Mouse (Mus musculus): ENCODE results near the gene Plin4. TPM values are rescaled to one million over a fixed set of nuclear protein-coding genes. Genes with fewer than 3 reads are reported as not detected.

Plin4 gene
- 0.11 TPM in 2 replicates for polyA plus RNA-seq (2015; fragmentation: Nextera tagmentation; extraction: Ambion mirVana)

GRCm38 (mm10) chr17:56109219-56110051, at the start of gene Plin4:
Gene Plin4 (minus strand): TSS chr17:56109803.
- no peak for ATAC-seq (replicated peaks)
- no peak within 1 kb of the TSS for H3K4me3 ChIP-seq
- H3K27ac ChIP-seq (replicated peaks): no peak within 1 kb of the TSS
- no peak within 1 kb of the TSS for H3K9ac ChIP-seq (replicated peaks)
- 63% methylated on average over 10 of the region's 10 CpGs for WGBS
- no peaks in the 10 kb centered on the region for H3K27me3 ChIP-seq
- H3K4me1 ChIP-seq: no peaks in the 10 kb centered on the region
- H3K9me3 ChIP-seq: no peaks in the 10 kb centered on the region
- no peak within 1 kb of the TSS for H3K4me2 ChIP-seq (replicated peaks)
- H3K36me3 ChIP-seq: no peaks in the 10 kb centered on the region

- H3K9ac ChIP-seq (replicated peaks): no peak overlapping the region
- H3K27me3 ChIP-seq: peaks cover 26% of the 10 kb centered on the region
- WGBS: 26% methylated on average over 9 of the region's 9 CpGs
These were observed 44.0 kb upstream of the Plin4 start for GRCm38 (mm10) chr17:56153643-56154042.

GRCm38 (mm10) chr17:56149897-56150296, 40.3 kb upstream of the Plin4 start:
- no peak overlapping the region for H3K27ac ChIP-seq (replicated peaks)
- no peak overlapping the region for H3K4me3 ChIP-seq
- no peaks in the 10 kb centered on the region for H3K9me3 ChIP-seq
- H3K4me1 ChIP-seq: peaks cover 17% of the 10 kb centered on the region
- no peak overlapping the region for H3K4me2 ChIP-seq (replicated peaks)
- H3K36me3 ChIP-seq: no peaks in the 10 kb centered on the region
- WGBS: 46% methylated on average over 2 of the region's 2 CpGs
- no peak overlapping the region for H3K9ac ChIP-seq (replicated peaks)
- H3K27me3 ChIP-seq: peaks cover 37% of the 10 kb centered on the region
- no peak for ATAC-seq (replicated peaks)

More at GRCm38 (mm10) chr17:56153643-56154042, 44.0 kb upstream of the Plin4 start:
- Histone ChIP-seq H3K36me3 (no peaks in the 10 kb centered on the region), H3K27ac (replicated peaks) (no peak overlapping the region), H3K9me3 (no peaks in the 10 kb centered on the region), H3K4me1 (peaks cover 15% of the 10 kb centered on the region), H3K4me3 (no peak overlapping the region), H3K4me2 (replicated peaks) (no peak overlapping the region)
- ATAC-seq (replicated peaks): no peak

- peak; percentile 29; the same call in 1 of the 2 replicates for ATAC-seq (replicated peaks)
- H3K4me2 ChIP-seq (replicated peaks): peak overlapping the region; percentile 41
- H3K36me3 ChIP-seq: no peaks in the 10 kb centered on the region
- H3K27me3 ChIP-seq: peaks cover 37% of the 10 kb centered on the region
- peak overlapping the region; percentile 25 for H3K4me3 ChIP-seq
- WGBS: under 1% methylated on average over 30 of the region's 30 CpGs
- peak overlapping the region; percentile 49 for H3K9ac ChIP-seq (replicated peaks)
- no peak overlapping the region for H3K27ac ChIP-seq (replicated peaks)
- no peaks in the 10 kb centered on the region for H3K9me3 ChIP-seq
- H3K4me1 ChIP-seq: peaks cover 17% of the 10 kb centered on the region
These were observed 39.4 kb upstream of the Plin4 start for GRCm38 (mm10) chr17:56148790-56149618.

- ATAC-seq (replicated peaks): no peak
- Histone ChIP-seq H3K9me3 (no peaks in the 10 kb centered on the region), H3K4me2 (replicated peaks) (peak overlapping the region; percentile 41), H3K27ac (replicated peaks) (no peak overlapping the region), H3K9ac (replicated peaks) (no peak overlapping the region), H3K4me1 (peaks cover 12% of the 10 kb centered on the region), H3K27me3 (peaks cover 37% of the 10 kb centered on the region), H3K36me3 (no peaks in the 10 kb centered on the region), H3K4me3 (peak overlapping the region; percentile 25)
- WGBS: 19% methylated on average over 9 of the region's 9 CpGs
These were observed 38.7 kb upstream of the Plin4 start for GRCm38 (mm10) chr17:56148280-56148679.

- Histone ChIP-seq H3K4me2 (replicated peaks) (no peak overlapping the region), H3K4me3 (no peak overlapping the region), H3K4me1 (peaks cover 14% of the 10 kb centered on the region), H3K9me3 (no peaks in the 10 kb centered on the region), H3K9ac (replicated peaks) (no peak overlapping the region), H3K36me3 (no peaks in the 10 kb centered on the region), H3K27ac (replicated peaks) (no peak overlapping the region), H3K27me3 (peaks cover 39% of the 10 kb centered on the region)
- 76% methylated on average over 12 of the region's 12 CpGs for WGBS
- no peak for ATAC-seq (replicated peaks)
These were observed 37.8 kb upstream of the Plin4 start for GRCm38 (mm10) chr17:56147420-56147819.

- Histone ChIP-seq H3K4me2 (replicated peaks) (no peak overlapping the region), H3K27me3 (peaks cover 45% of the 10 kb centered on the region), H3K4me1 (peaks cover 27% of the 10 kb centered on the region), H3K9me3 (no peaks in the 10 kb centered on the region), H3K27ac (replicated peaks) (no peak overlapping the region), H3K4me3 (no peak overlapping the region), H3K9ac (replicated peaks) (no peak overlapping the region), H3K36me3 (no peaks in the 10 kb centered on the region)
- no peak for ATAC-seq (replicated peaks)
- WGBS: 25% methylated on average over 9 of the region's 9 CpGs
These were observed 36.5 kb upstream of the Plin4 start for GRCm38 (mm10) chr17:56146131-56146530.

- Histone ChIP-seq H3K9me3 (no peaks in the 10 kb centered on the region), H3K4me3 (no peak overlapping the region), H3K27ac (replicated peaks) (no peak overlapping the region), H3K36me3 (no peaks in the 10 kb centered on the region), H3K4me2 (replicated peaks) (no peak overlapping the region), H3K27me3 (peaks cover 37% of the 10 kb centered on the region), H3K4me1 (peaks cover 32% of the 10 kb centered on the region), H3K9ac (replicated peaks) (no peak overlapping the region)
- WGBS: 73% methylated on average over 9 of the region's 9 CpGs
- ATAC-seq (replicated peaks): no peak
These were observed 34.9 kb upstream of the Plin4 start for GRCm38 (mm10) chr17:56144546-56144945.

GRCm38 (mm10) chr17:56141702-56142605, 32.4 kb upstream of the Plin4 start:
- H3K9ac ChIP-seq (replicated peaks): peak overlapping the region; percentile 43
- peaks cover 18% of the 10 kb centered on the region; the same call in 1 of the 2 replicates for H3K27me3 ChIP-seq
- peak; percentile 36 for ATAC-seq (replicated peaks)
- H3K4me1 ChIP-seq: peaks cover 38% of the 10 kb centered on the region
- H3K36me3 ChIP-seq: no peaks in the 10 kb centered on the region
- no peaks in the 10 kb centered on the region for H3K9me3 ChIP-seq
- H3K4me3 ChIP-seq: peak overlapping the region; percentile 51
- 1% methylated on average over 36 of the region's 47 CpGs for WGBS
- 0 out of 2 replicates have a peak overlapping the region, but pooled peaks have one; percentile 2 for H3K27ac ChIP-seq (replicated peaks)
- H3K4me2 ChIP-seq (replicated peaks): peak overlapping the region; percentile 64

- Histone ChIP-seq H3K4me3 (peak within 1 kb of the TSS; percentile 84), H3K9ac (replicated peaks) (peak within 1 kb of the TSS; percentile 76), H3K27me3 (peaks cover 14% of the 10 kb centered on the region; the same call in 1 of the 2 replicates), H3K4me1 (peaks cover 39% of the 10 kb centered on the region), H3K36me3 (no peaks in the 10 kb centered on the region), H3K27ac (replicated peaks) (peak within 1 kb of the TSS; percentile 77), H3K4me2 (replicated peaks) (peak within 1 kb of the TSS; percentile 77), H3K9me3 (no peaks in the 10 kb centered on the region)
- peak; percentile 50 for ATAC-seq (replicated peaks)
- WGBS: under 1% methylated on average over 79 of the region's 79 CpGs
These were observed 30.4 kb upstream of the Plin4 start, which contains the start of gene Sema6b for GRCm38 (mm10) chr17:56139858-56140595. Gene Sema6b (minus strand): TSS chr17:56140343.

All from forebrain, embryonic 15.5 days (tissue).